Mouse (Mus musculus): ENCODE results near the gene Dcp1b. TPM values are rescaled to one million over a fixed set of nuclear protein-coding genes. Genes with fewer than 3 reads are reported as not detected.

The Dcp1b gene
- 5.8 and 6.4 TPM in 2 replicates for polyA plus RNA-seq (2015; fragmentation: Nextera tagmentation; extraction: Ambion mirVana)

DNA sequence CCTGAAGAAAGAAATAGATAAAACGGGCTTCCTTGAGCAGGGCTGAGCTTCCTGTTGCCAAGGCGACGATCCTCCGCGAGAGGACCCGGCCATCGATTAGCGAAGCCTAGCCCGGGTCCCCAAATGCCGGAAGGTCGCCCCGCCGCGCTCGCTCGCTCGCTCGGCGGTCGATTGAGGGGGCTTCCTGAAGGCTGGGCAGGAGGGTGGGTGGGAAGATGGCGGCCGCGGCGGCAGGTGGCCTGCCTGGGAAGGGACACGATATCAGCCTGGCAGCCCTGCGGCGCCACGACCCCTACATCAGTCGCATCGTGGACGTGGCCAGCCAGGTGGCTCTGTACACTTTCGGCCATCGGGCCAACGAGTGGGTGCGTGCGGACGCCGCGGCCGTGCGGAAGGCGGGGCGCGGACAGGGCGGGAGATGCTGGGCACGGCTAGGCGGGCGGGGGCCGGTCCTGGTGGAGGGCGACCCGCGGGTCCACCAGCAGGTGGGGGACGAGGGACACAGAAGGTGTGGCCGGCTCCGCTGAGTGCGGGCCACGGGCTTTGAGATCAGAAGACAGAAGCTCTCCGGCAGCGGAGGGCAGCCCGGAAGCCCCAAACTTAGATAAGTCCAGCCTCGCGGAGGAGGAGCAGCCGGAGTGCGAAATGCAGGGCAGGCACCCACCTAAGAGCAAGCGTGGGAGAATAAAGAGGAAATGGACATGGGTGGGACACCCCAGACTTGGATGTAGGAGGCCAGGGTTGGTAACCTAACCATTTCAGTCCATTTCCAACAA lies at the start of gene Dcp1b:
Gene Dcp1b (plus strand): TSS at position 176 of the 776 bp plus-strand sequence.
- peak; percentile 98 for ATAC-seq
- WGBS = under 1% methylated on average over 65 of the region's 65 CpGs
- Histone ChIP-seq H3K4me1 (ENCODE audit: control insufficient read depth, insufficient read depth, low read length) (no peaks in the 10 kb centered on the region), H3K4me2 (ENCODE audit: low read depth, low read length) (peak within 1 kb of the TSS; percentile 63), H3K4me3 (ENCODE audit: low read length) (peak within 1 kb of the TSS; percentile 83), H3K27me3 (replicated peaks; ENCODE audit: control insufficient read depth, insufficient read depth, low read length) (no peaks in the 10 kb centered on the region), H3K9me3 (ENCODE audit: control insufficient read depth, low read length) (no peaks in the 10 kb centered on the region), H3K27ac (ENCODE audit: low read length) (peak within 1 kb of the TSS; percentile 87), H3K9ac (ENCODE audit: low read depth, low read length) (peak within 1 kb of the TSS; percentile 87), H3K36me3 (ENCODE audit: control insufficient read depth, insufficient read depth, low read length) (no peaks in the 10 kb centered on the region)

DNA sequence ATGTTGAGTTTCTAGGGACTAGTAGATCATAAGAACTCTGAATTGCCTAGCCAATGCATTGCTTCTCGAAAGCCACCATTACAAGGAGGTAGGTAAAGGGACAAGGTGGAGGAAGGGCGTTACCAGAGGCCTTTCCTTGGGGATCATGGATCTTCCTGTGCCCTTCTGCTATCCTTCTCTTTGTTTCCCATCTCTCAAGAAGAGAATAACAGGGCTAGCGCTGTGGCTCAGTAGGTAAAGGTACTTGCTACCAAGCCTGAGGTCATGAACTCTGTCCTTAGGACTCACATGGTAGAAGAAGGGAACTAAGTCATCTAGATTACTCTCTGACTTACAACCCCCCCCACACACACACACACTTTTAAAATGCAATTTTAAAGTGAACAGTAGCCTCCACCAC lies 48.1 kb upstream of the Dcp1b start:
- no peaks in the 10 kb centered on the region for H3K9me3 ChIP-seq (ENCODE audit: control insufficient read depth, low read length)
- WGBS = 88% methylated on average over 3 of the region's 3 CpGs
- H3K27ac ChIP-seq (ENCODE audit: low read length) = no peak overlapping the region
- H3K27me3 ChIP-seq (replicated peaks; ENCODE audit: control insufficient read depth, insufficient read depth, low read length) = no peaks in the 10 kb centered on the region
- H3K36me3 ChIP-seq (ENCODE audit: control insufficient read depth, insufficient read depth, low read length) = no peaks in the 10 kb centered on the region
- H3K4me3 ChIP-seq (ENCODE audit: low read length) = no peak overlapping the region
- no peak for ATAC-seq
- H3K9ac ChIP-seq (ENCODE audit: low read depth, low read length) = no peak overlapping the region
- H3K4me1 ChIP-seq (ENCODE audit: control insufficient read depth, insufficient read depth, low read length) = no peaks in the 10 kb centered on the region
- no peak overlapping the region for H3K4me2 ChIP-seq (ENCODE audit: low read depth, low read length)

DNA sequence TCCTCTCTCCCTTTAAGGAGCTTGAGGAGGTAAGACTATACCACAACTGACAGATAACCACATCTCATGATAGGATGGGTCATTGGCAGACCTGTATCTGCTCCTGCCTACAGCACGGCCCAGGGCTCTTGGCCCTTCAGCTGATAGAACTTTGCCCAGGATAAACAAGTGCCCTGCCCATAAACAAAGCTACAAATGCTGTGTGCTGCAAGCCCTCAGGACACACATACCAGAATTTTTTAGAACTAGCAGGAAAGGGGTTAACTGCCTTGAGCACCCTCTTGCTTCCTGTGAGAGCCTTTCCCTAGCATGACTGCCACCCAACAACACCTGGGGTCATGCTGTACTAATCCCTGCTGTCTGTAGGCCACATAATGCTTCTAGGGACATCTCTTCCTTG lies 47.0 kb upstream of the Dcp1b start:
- no peaks in the 10 kb centered on the region for H3K36me3 ChIP-seq (ENCODE audit: control insufficient read depth, insufficient read depth, low read length)
- H3K4me1 ChIP-seq (ENCODE audit: control insufficient read depth, insufficient read depth, low read length) = no peaks in the 10 kb centered on the region
- H3K27me3 ChIP-seq (replicated peaks; ENCODE audit: control insufficient read depth, insufficient read depth, low read length) = no peaks in the 10 kb centered on the region
- H3K9ac ChIP-seq (ENCODE audit: low read depth, low read length) = no peak overlapping the region
- 82% methylated on average over 1 of the region's 1 CpGs for WGBS
- no peak for ATAC-seq
- H3K9me3 ChIP-seq (ENCODE audit: control insufficient read depth, low read length) = no peaks in the 10 kb centered on the region
- H3K4me3 ChIP-seq (ENCODE audit: low read length) = no peak overlapping the region
- no peak overlapping the region for H3K27ac ChIP-seq (ENCODE audit: low read length)
- H3K4me2 ChIP-seq (ENCODE audit: low read depth, low read length) = no peak overlapping the region

DNA sequence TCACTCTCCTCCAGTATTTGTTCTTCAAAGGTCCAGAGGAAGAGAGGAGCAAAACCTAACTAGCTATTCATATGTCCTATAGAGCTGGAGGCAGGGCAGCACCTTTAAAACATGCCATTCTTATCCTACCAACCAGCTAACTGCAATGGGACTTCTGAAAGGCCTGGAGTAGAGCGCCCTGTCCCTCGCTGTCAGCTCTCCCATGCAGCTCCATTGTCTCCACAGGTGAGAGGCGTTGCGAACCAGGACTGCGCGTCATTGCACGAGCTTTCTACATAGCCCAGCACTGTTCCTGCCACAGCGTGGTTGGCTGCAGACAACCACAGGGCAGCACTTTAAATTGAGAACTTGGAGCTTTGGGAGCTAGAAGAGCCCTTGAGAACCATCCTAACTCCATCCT lies 46.5 kb upstream of the Dcp1b start:
- WGBS = 80% methylated on average over 8 of the region's 8 CpGs
- Histone ChIP-seq H3K36me3 (ENCODE audit: control insufficient read depth, insufficient read depth, low read length) (no peaks in the 10 kb centered on the region), H3K9me3 (ENCODE audit: control insufficient read depth, low read length) (no peaks in the 10 kb centered on the region), H3K27ac (ENCODE audit: low read length) (no peak overlapping the region), H3K4me2 (ENCODE audit: low read depth, low read length) (no peak overlapping the region), H3K27me3 (replicated peaks; ENCODE audit: control insufficient read depth, insufficient read depth, low read length) (no peaks in the 10 kb centered on the region), H3K9ac (ENCODE audit: low read depth, low read length) (no peak overlapping the region), H3K4me3 (ENCODE audit: low read length) (no peak overlapping the region), H3K4me1 (ENCODE audit: control insufficient read depth, insufficient read depth, low read length) (no peaks in the 10 kb centered on the region)
- ATAC-seq = no peak

DNA sequence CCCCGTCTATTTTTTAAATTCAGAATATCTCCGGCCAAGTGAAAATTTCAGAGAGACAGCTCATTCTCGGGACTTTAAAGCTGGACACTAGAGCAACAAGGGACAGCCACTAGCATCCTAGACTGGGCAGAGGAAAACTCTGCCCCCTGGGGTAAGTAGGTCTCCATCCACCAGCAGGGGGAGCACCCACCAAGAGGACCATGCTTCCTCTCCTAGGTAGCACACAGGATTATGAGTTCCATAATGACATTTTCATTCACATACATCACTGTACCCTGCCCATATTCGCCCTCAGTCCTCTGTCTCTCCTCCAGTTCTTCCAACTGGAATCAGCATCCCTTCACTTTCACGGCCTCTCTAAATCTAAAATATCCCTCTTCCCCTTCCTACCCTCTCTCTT lies 45.4 kb upstream of the Dcp1b start:
- no peaks in the 10 kb centered on the region for H3K9me3 ChIP-seq (ENCODE audit: control insufficient read depth, low read length)
- no peaks in the 10 kb centered on the region for H3K36me3 ChIP-seq (ENCODE audit: control insufficient read depth, insufficient read depth, low read length)
- H3K27ac ChIP-seq (ENCODE audit: low read length) = no peak overlapping the region
- no peak for ATAC-seq
- no peak overlapping the region for H3K9ac ChIP-seq (ENCODE audit: low read depth, low read length)
- no peak overlapping the region for H3K4me3 ChIP-seq (ENCODE audit: low read length)
- H3K27me3 ChIP-seq (replicated peaks; ENCODE audit: control insufficient read depth, insufficient read depth, low read length) = no peaks in the 10 kb centered on the region
- no peak overlapping the region for H3K4me2 ChIP-seq (ENCODE audit: low read depth, low read length)
- H3K4me1 ChIP-seq (ENCODE audit: control insufficient read depth, insufficient read depth, low read length) = no peaks in the 10 kb centered on the region
- WGBS = 77% methylated on average over 5 of the region's 5 CpGs

DNA sequence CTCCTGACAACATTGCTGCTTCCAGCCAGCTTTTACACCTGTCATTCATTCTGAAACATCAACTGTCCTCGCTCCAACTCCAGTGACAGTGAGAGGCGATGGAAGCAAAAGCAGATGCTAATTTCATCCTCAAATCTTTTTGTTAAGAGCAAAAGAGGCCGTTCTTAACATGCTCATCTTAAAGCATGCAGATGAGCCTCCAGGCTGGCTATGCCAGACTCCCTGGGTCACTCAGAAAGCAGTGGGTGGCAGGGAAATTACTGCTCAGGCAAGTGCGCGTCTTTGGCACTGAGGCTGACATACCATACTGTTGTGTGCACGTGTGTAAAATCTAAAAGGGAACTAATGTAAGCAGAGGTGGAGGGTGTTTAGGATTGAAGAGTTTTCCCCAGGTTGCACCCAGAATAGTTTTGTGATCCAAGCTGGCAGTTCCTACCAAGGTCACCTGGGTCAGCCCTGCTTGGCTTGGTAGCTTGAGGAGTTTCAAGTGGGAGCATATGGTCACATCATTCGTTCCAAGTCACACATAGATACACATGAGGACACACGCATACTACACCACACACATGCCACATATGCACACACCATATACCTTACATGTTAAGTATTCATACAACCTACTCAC lies 42.8 kb upstream of the Dcp1b start:
- Histone ChIP-seq H3K9me3 (ENCODE audit: control insufficient read depth, low read length) (no peaks in the 10 kb centered on the region), H3K27ac (ENCODE audit: low read length) (no peak overlapping the region), H3K4me2 (ENCODE audit: low read depth, low read length) (no peak overlapping the region), H3K4me1 (ENCODE audit: control insufficient read depth, insufficient read depth, low read length) (no peaks in the 10 kb centered on the region), H3K36me3 (ENCODE audit: control insufficient read depth, insufficient read depth, low read length) (no peaks in the 10 kb centered on the region), H3K9ac (ENCODE audit: low read depth, low read length) (no peak overlapping the region), H3K4me3 (ENCODE audit: low read length) (no peak overlapping the region), H3K27me3 (replicated peaks; ENCODE audit: control insufficient read depth, insufficient read depth, low read length) (no peaks in the 10 kb centered on the region; the same call in 1 of the 2 replicates)
- 73% methylated on average over 8 of the region's 8 CpGs for WGBS
- no peak for ATAC-seq

DNA sequence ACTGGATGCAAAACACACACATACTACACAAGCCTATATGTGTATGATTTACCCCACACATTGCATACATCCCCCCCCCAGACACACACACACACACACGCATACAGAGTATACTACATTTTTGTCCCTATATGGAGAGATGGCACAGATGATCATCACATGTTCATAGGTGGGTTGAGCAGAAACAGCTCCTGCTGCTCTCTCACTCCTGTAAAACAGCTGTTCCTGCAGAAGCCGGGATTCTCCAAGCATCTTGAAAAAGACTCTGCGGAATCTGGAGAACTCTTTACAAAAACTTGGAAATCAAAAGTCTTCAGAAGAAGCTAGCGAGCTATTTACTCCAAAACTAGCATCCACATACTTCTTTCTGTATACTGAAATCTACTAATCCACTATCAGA lies 42.2 kb upstream of the Dcp1b start:
- H3K4me3 ChIP-seq (ENCODE audit: low read length) = no peak overlapping the region
- no peaks in the 10 kb centered on the region; the same call in 1 of the 2 replicates for H3K27me3 ChIP-seq (replicated peaks; ENCODE audit: control insufficient read depth, insufficient read depth, low read length)
- H3K9ac ChIP-seq (ENCODE audit: low read depth, low read length) = no peak overlapping the region
- H3K4me1 ChIP-seq (ENCODE audit: control insufficient read depth, insufficient read depth, low read length) = no peaks in the 10 kb centered on the region
- whole genome bisulfite sequencing = 79% methylated on average over 4 of the region's 4 CpGs
- H3K4me2 ChIP-seq (ENCODE audit: low read depth, low read length) = no peak overlapping the region
- no peaks in the 10 kb centered on the region for H3K9me3 ChIP-seq (ENCODE audit: control insufficient read depth, low read length)
- H3K27ac ChIP-seq (ENCODE audit: low read length) = no peak overlapping the region
- ATAC-seq = no peak
- no peaks in the 10 kb centered on the region for H3K36me3 ChIP-seq (ENCODE audit: control insufficient read depth, insufficient read depth, low read length)

DNA sequence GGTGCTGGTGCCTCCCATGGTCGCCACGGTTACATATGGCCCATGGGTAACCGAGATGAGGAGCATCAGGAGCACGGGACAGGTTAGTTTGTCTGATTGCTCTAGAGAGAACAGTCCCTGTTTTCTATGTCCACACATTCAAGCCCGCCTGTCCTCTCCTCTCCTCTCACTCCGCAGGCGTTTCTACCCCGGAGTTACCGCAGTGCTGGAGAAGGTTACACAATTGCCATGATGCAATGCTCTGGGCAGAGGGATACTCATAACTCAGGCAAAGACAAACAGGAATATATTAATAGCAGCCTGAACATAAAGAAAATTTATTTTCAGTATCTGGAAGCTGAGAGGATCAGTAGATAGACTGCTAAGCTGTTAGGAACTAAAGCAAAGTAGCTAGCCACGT lies 37.3 kb upstream of the Dcp1b start:
- H3K4me3 ChIP-seq (ENCODE audit: low read length) = no peak overlapping the region
- no peak overlapping the region for H3K27ac ChIP-seq (ENCODE audit: low read length)
- no peaks in the 10 kb centered on the region for H3K4me1 ChIP-seq (ENCODE audit: control insufficient read depth, insufficient read depth, low read length)
- peaks cover 3% of the 10 kb centered on the region; the same call in 1 of the 2 replicates for H3K27me3 ChIP-seq (replicated peaks; ENCODE audit: control insufficient read depth, insufficient read depth, low read length)
- WGBS = 74% methylated on average over 10 of the region's 10 CpGs
- no peaks in the 10 kb centered on the region for H3K9me3 ChIP-seq (ENCODE audit: control insufficient read depth, low read length)
- ATAC-seq = no peak
- no peak overlapping the region for H3K4me2 ChIP-seq (ENCODE audit: low read depth, low read length)
- H3K36me3 ChIP-seq (ENCODE audit: control insufficient read depth, insufficient read depth, low read length) = no peaks in the 10 kb centered on the region
- no peak overlapping the region for H3K9ac ChIP-seq (ENCODE audit: low read depth, low read length)

DNA sequence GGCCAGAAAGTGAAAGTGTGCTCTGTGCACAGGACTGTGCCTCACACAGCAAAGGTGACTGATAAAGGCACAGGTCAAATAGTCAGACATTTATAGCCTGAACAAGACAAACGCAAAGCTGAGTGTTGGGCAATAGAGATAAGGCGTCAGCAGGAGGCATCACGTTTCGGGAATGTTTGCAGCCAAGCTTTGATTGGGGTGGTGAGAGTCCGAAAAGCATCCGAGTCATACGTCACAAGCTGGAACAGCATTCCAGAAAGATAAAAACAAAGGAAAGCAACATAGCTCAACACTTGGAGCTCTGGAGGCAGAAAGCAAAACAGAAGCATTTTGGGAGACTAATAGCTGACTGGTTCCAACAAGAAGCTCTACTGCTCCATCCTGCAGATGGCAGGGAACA lies 35.5 kb upstream of the Dcp1b start:
- Histone ChIP-seq H3K9me3 (ENCODE audit: control insufficient read depth, low read length) (no peaks in the 10 kb centered on the region), H3K4me1 (ENCODE audit: control insufficient read depth, insufficient read depth, low read length) (no peaks in the 10 kb centered on the region)
- ATAC-seq = 0 out of 2 replicates have a peak, but pooled peaks have one; percentile 38

More for the DNA sequence above, 35.5 kb upstream of the Dcp1b start:
- no peak overlapping the region for H3K27ac ChIP-seq (ENCODE audit: low read length)
- H3K9ac ChIP-seq (ENCODE audit: low read depth, low read length) = no peak overlapping the region
- peaks cover 3% of the 10 kb centered on the region; the same call in 1 of the 2 replicates for H3K27me3 ChIP-seq (replicated peaks; ENCODE audit: control insufficient read depth, insufficient read depth, low read length)
- H3K4me3 ChIP-seq (ENCODE audit: low read length) = no peak overlapping the region
- WGBS = 29% methylated on average over 7 of the region's 7 CpGs
- H3K36me3 ChIP-seq (ENCODE audit: control insufficient read depth, insufficient read depth, low read length) = no peaks in the 10 kb centered on the region
- no peak overlapping the region for H3K4me2 ChIP-seq (ENCODE audit: low read depth, low read length)
